Mouse (Mus musculus) T-helper 1 cell (primary cell): Measurements from ENCODE around the gene Cdc25b.

Source experiments
- in situ Hi-C: fragments of 300-600 bp; cut with MboI, MseI; formaldehyde crosslinking; loops from one replicate; pipeline ENCODE4 v1.15.1; 2025; ENCODE audit warnings: high pct_unique_total_duplicates

Cdc25b gene

GRCm38 (mm10) chr2:131159938-131160581 is 26.7 kb upstream of the Cdc25b start, which contains the start of gene 1700037H04Rik:
Gene 1700037H04Rik, minus strand, starts transcription at chr2:131160081.
- in situ Hi-C loops: no loop called here

- in situ Hi-C loops: no loop called here
Observed at GRCm38 (mm10) chr2:131160671-131161111, 26.1 kb upstream of the Cdc25b start.

- in situ Hi-C loops: no loop called here
Observed at GRCm38 (mm10) chr2:131163924-131164323, 22.8 kb upstream of the Cdc25b start.

GRCm38 (mm10) chr2:131166172-131166571 is 20.6 kb upstream of the Cdc25b start:
- in situ Hi-C loops: no loop called here

GRCm38 (mm10) chr2:131167984-131168383 is 18.8 kb upstream of the Cdc25b start:
- in situ Hi-C loops: no loop called here

GRCm38 (mm10) chr2:131168914-131169313 is 17.8 kb upstream of the Cdc25b start:
- in situ Hi-C loops: no loop called here

- in situ Hi-C loops: loop anchor here (10.0 kb wide), 2 partner anchors 1074 to 1214 kb away; partner anchors contain the start of genes Prokr2 and Tmem230
Observed at GRCm38 (mm10) chr2:131170936-131171335, 15.8 kb upstream of the Cdc25b start.

- in situ Hi-C loops: loop anchor here (10.0 kb wide), 2 partner anchors 1073 to 1213 kb away; partner anchors contain the start of genes Prokr2 and Tmem230
Observed at GRCm38 (mm10) chr2:131171401-131172104, 15.2 kb upstream of the Cdc25b start.

GRCm38 (mm10) chr2:131172322-131172721 is 14.4 kb upstream of the Cdc25b start:
- in situ Hi-C loops: loop anchor here (10.0 kb wide), 2 partner anchors 1072 to 1212 kb away; partner anchors contain the start of genes Prokr2 and Tmem230

- in situ Hi-C loops: loop anchor here (10.0 kb wide), 2 partner anchors 1070 to 1210 kb away; partner anchors contain the start of genes Prokr2 and Tmem230
Observed at GRCm38 (mm10) chr2:131174700-131175099, 12.0 kb upstream of the Cdc25b start.

GRCm38 (mm10) chr2:131175286-131175944 is 11.3 kb upstream of the Cdc25b start:
- in situ Hi-C loops: loop anchor here (10.0 kb wide), 2 partner anchors 1069 to 1209 kb away; partner anchors contain the start of genes Prokr2 and Tmem230

GRCm38 (mm10) chr2:131175945-131176309 is 10.8 kb upstream of the Cdc25b start:
- in situ Hi-C loops: loop anchor here (10.0 kb wide), 2 partner anchors 1069 to 1209 kb away; partner anchors contain the start of genes Prokr2 and Tmem230

- in situ Hi-C loops: loop anchor here (10.0 kb wide), 2 partner anchors 1068 to 1208 kb away; partner anchors contain the start of genes Prokr2 and Tmem230
Observed at GRCm38 (mm10) chr2:131176491-131176890, 10.3 kb upstream of the Cdc25b start.

- in situ Hi-C loops: loop anchor here (10.0 kb wide), 2 partner anchors 1067 to 1207 kb away; partner anchors contain the start of genes Prokr2 and Tmem230
Observed at GRCm38 (mm10) chr2:131177932-131178331, 8.8 kb upstream of the Cdc25b start.

- in situ Hi-C loops: loop anchor here (10.0 kb wide), 2 partner anchors 1066 to 1206 kb away; partner anchors contain the start of genes Prokr2 and Tmem230
Observed at GRCm38 (mm10) chr2:131178828-131179245, 7.9 kb upstream of the Cdc25b start.

- in situ Hi-C loops: loop anchor here (10.0 kb wide), 2 partner anchors 1065 to 1205 kb away; partner anchors contain the start of genes Prokr2 and Tmem230
Observed at GRCm38 (mm10) chr2:131179246-131179886, 7.4 kb upstream of the Cdc25b start.

- in situ Hi-C loops: loop anchor here (10.0 kb wide), 2 partner anchors 1065 to 1205 kb away; partner anchors contain the start of genes Prokr2 and Tmem230
Observed at GRCm38 (mm10) chr2:131179990-131180587, 6.7 kb upstream of the Cdc25b start, which contains the start of gene Cenpb. Gene Cenpb, minus strand, starts transcription at chr2:131180067.

- in situ Hi-C loops: no loop called here
Observed at GRCm38 (mm10) chr2:131186343-131186742, 406 bp upstream of the Cdc25b start.

- in situ Hi-C loops: no loop called here
Observed at GRCm38 (mm10) chr2:131187602-131187922, 813 bp downstream of the Cdc25b start.

GRCm38 (mm10) chr2:131188311-131188710 is 1.6 kb downstream of the Cdc25b start:
- in situ Hi-C loops: no loop called here
